Mouse (Mus musculus): ENCODE measurements around the gene Dctn5. TPM values are rescaled to one million over a fixed set of nuclear protein-coding genes. Genes with fewer than 3 reads are reported as not detected.
"Not testable (repeated sequence)": the region's sequence is repeated elsewhere in the genome, so short reads cannot be mapped to it uniquely, and the experiment has no call there.

Gene Dctn5
- polyA plus RNA-seq (2014; fragmentation: Nextera tagmentation; extraction: Ambion mirVana), result 143 and 144 TPM in 2 replicates

DNA sequence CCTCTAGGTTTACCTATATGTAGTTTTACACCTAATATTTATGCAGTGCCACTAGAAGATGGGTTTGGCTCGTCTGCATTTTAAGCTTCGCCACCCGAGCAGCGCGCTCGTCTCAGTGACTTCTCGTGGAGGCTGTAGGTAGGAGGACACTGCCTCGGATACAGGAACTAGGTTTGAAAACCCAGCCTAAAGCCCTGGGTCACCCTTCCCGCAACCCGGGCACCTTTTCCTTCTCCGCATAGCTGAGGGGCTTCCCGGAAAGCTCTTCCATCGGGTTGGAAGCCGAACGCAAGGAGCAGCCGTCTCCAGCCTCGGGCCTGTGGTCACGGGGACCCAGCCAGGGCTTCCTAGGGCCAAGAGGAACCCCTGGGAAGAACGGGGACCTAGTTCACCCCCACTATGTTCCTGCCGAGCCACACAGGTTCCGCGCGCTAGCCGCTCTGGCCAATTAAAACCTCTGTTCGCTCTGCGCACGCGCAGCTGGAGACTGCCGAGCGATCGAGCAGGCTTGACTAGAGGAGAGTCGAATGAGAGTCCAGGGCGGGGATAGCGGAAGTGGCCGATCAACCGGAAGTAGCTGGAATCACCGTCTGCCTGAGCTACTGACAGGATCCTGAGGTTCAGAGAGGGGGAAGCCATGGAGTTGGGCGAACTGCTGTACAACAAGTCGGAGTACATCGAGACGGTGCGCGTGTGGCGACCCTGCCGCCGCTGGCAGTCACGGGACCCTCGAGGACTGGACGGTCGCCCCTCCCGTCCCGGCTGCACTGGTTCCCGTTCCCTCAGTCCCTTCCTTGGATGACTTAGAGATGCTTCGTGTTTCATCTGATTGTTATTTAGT, at the start of gene Dctn5, which contains the start of gene Palb2:
Dctn5 (plus strand) TSS at position 545 of the 841 bp plus-strand sequence.
Palb2 (minus strand) TSS at position 489 of the 841 bp plus-strand sequence.
- peak within 1 kb of the TSS; percentile 90 for H3K4me3 ChIP-seq (ENCODE audit: low read depth, low read length)
- 0 out of 2 replicates have a peak, but pooled peaks cover 2% of the 10 kb centered on the region for H3K36me3 ChIP-seq (ENCODE audit: control insufficient read depth, insufficient read depth, low read length)
- peak; percentile 98 for ATAC-seq (ENCODE audit: low FRiP score)
- H3K9ac ChIP-seq (ENCODE audit: low read depth, low read length), result peak within 1 kb of the TSS; percentile 83
- under 1% methylated on average over 52 of the region's 54 CpGs for WGBS
- no peaks in the 10 kb centered on the region for H3K4me1 ChIP-seq (replicated peaks; ENCODE audit: control insufficient read depth, insufficient read depth, low read length)
- peak within 1 kb of the TSS; percentile 67 for H3K4me2 ChIP-seq (replicated peaks; ENCODE audit: low read depth, low read length)
- DNase-seq (ENCODE audit: low spot score), result peak; percentile 99
- H3K9me3 ChIP-seq (ENCODE audit: control insufficient read depth, low read length), result no peaks in the 10 kb centered on the region
- H3K27me3 ChIP-seq (ENCODE audit: control insufficient read depth, insufficient read depth, low read length), result no peaks in the 10 kb centered on the region
- H3K27ac ChIP-seq (ENCODE audit: low read depth, low read length), result peak within 1 kb of the TSS; percentile 42; the same call in 1 of the 2 replicates

DNA sequence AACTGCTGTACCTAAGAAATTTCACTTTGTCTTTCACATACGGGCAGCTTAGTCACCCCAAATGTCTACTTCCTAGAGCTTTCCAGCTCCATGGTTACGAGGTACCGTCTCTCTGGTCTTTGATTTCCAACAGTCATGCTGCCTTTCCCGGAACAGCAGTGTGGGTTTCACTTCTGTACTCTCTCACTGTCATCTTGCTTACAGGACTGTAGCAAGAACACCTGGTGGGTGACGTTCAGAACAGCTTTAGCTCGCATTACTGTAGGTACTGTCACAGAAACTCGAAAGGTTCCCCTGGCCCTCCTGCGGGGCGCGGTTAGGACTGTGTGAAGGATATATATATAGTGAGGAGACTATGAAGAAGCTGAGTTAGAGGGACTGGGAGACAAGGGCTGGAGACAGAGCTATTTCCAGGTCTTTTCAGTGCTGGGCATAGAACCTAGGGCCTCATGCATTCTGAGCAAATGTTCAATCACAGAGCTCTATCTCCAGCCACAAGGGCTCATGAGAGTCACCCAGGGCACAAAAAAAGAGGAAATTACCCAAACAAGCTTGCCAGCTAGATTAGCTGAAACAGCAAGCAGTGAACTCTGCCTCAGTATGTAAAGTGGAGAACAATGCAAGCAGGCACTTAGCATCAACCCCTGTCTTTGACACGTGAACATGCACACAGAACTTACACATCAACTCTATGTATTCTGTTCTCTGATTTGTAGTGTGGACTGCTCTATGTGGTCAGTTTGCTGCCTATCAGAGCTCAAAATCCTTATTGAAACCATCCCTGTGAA, 45.5 kb upstream of the Dctn5 start:
- Histone ChIP-seq H3K4me1 (replicated peaks; ENCODE audit: control insufficient read depth, insufficient read depth, low read length) (no peaks in the 10 kb centered on the region), H3K9me3 (ENCODE audit: control insufficient read depth, low read length) (no peaks in the 10 kb centered on the region), H3K9ac (ENCODE audit: low read depth, low read length) (no peak overlapping the region), H3K36me3 (ENCODE audit: control insufficient read depth, insufficient read depth, low read length) (peaks cover 9% of the 10 kb centered on the region; the same call in 1 of the 2 replicates), H3K4me2 (replicated peaks; ENCODE audit: low read depth, low read length) (no peak overlapping the region), H3K4me3 (ENCODE audit: low read depth, low read length) (no peak overlapping the region), H3K27me3 (ENCODE audit: control insufficient read depth, insufficient read depth, low read length) (no peaks in the 10 kb centered on the region), H3K27ac (ENCODE audit: low read depth, low read length) (no peak overlapping the region)
- DNase-seq (ENCODE audit: low spot score), result no peak
- ATAC-seq (ENCODE audit: low FRiP score), result no peak
- 93% methylated on average over 11 of the region's 11 CpGs for WGBS

DNA sequence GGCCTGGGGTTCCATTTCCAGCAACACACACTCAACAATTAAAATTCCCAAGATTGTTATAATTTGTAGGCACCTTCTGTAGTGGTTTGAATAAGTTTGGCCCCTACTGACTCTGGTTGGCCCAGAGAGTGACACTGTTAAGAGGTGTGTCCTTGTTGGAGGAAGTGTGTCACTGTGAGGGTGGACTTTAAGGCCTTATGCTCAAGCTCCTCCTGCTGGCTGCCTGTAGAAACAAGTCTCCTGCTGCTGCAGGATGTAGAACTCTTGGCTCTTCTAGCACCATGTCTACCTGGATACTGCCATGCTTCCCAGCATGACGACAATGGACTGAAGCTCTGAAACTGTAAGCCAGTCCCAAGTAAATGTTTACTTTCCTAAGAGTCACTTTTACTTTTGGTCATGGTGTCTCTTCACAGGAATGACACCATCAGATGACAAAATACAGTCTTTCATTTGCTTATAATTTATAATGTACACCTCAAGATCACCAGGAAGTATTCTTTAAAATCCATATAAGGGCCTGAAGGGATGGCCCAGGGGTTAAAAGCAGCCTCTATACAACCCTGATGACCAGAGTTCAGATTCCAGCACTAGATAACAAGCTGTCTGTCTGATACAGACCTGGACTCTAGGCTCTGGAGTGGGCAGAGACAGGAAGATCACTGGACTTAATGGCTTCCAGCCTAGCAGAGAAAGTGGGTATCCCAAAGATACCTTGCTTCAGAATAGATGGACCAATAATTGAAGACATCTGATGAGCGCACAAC, 38.1 kb upstream of the Dctn5 start:
- no peaks in the 10 kb centered on the region for H3K27me3 ChIP-seq (ENCODE audit: control insufficient read depth, insufficient read depth, low read length)
- H3K9me3 ChIP-seq (ENCODE audit: control insufficient read depth, low read length), result no peaks in the 10 kb centered on the region
- 98% methylated on average over 2 of the region's 2 CpGs for WGBS
- H3K4me2 ChIP-seq (replicated peaks; ENCODE audit: low read depth, low read length), result no peak overlapping the region
- no peak overlapping the region for H3K4me3 ChIP-seq (ENCODE audit: low read depth, low read length)
- H3K4me1 ChIP-seq (replicated peaks; ENCODE audit: control insufficient read depth, insufficient read depth, low read length), result no peaks in the 10 kb centered on the region
- H3K27ac ChIP-seq (ENCODE audit: low read depth, low read length), result no peak overlapping the region
- DNase-seq (ENCODE audit: low spot score) (no peak), ATAC-seq (ENCODE audit: low FRiP score) (no peak)
- H3K36me3 ChIP-seq (ENCODE audit: control insufficient read depth, insufficient read depth, low read length), result peaks cover 14% of the 10 kb centered on the region
- no peak overlapping the region for H3K9ac ChIP-seq (ENCODE audit: low read depth, low read length)

GRCm38 (mm10) chr7:122098009-122098408, 34.8 kb upstream of the Dctn5 start:
- WGBS, result 94% methylated on average over 3 of the region's 3 CpGs
- ATAC-seq (ENCODE audit: low FRiP score) (no peak), DNase-seq (ENCODE audit: low spot score) (no peak)
- Histone ChIP-seq H3K4me2 (replicated peaks; ENCODE audit: low read depth, low read length) (no peak overlapping the region), H3K9ac (ENCODE audit: low read depth, low read length) (no peak overlapping the region), H3K27ac (ENCODE audit: low read depth, low read length) (no peak overlapping the region), H3K27me3 (ENCODE audit: control insufficient read depth, insufficient read depth, low read length) (no peaks in the 10 kb centered on the region), H3K4me1 (replicated peaks; ENCODE audit: control insufficient read depth, insufficient read depth, low read length) (peaks cover 5% of the 10 kb centered on the region), H3K4me3 (ENCODE audit: low read depth, low read length) (no peak overlapping the region), H3K9me3 (ENCODE audit: control insufficient read depth, low read length) (no peaks in the 10 kb centered on the region), H3K36me3 (ENCODE audit: control insufficient read depth, insufficient read depth, low read length) (peaks cover 14% of the 10 kb centered on the region)

DNA sequence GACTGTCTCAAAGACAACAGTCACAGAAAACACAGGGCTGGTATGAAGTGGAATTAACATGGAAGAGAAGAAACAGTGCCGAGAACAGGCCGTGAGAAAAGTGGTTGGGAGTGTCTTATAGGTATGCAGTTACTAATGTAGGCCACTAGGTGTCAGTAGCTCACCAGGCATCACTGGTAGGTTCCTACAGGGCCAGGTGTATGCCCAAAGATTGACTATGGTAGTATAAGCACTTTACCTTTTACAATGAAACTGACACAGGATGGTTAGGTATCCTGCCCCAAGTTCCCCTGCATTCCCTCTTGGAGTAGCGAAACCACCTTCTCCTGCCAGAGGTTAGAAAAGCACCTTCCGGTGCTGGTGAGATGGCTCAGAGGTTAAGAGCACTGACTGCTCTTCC, 33.6 kb upstream of the Dctn5 start:
- no peak overlapping the region for H3K27ac ChIP-seq (ENCODE audit: low read depth, low read length)
- H3K4me1 ChIP-seq (replicated peaks; ENCODE audit: control insufficient read depth, insufficient read depth, low read length), result peaks cover 5% of the 10 kb centered on the region
- no peak overlapping the region for H3K9ac ChIP-seq (ENCODE audit: low read depth, low read length)
- no peaks in the 10 kb centered on the region for H3K27me3 ChIP-seq (ENCODE audit: control insufficient read depth, insufficient read depth, low read length)
- 80% methylated on average over 4 of the region's 4 CpGs for WGBS
- no peak overlapping the region for H3K4me2 ChIP-seq (replicated peaks; ENCODE audit: low read depth, low read length)
- ATAC-seq (ENCODE audit: low FRiP score) (no peak), DNase-seq (ENCODE audit: low spot score) (peak; percentile 55)
- peaks cover 14% of the 10 kb centered on the region for H3K36me3 ChIP-seq (ENCODE audit: control insufficient read depth, insufficient read depth, low read length)
- no peaks in the 10 kb centered on the region for H3K9me3 ChIP-seq (ENCODE audit: control insufficient read depth, low read length)
- H3K4me3 ChIP-seq (ENCODE audit: low read depth, low read length), result no peak overlapping the region

GRCm38 (mm10) chr7:122101014-122101746, 31.7 kb upstream of the Dctn5 start:
- not testable (repeated sequence) for H3K4me1 ChIP-seq (replicated peaks; ENCODE audit: control insufficient read depth, insufficient read depth, low read length); H3K9me3 ChIP-seq (ENCODE audit: control insufficient read depth, low read length); H3K36me3 ChIP-seq (ENCODE audit: control insufficient read depth, insufficient read depth, low read length); H3K27ac ChIP-seq (ENCODE audit: low read depth, low read length); H3K27me3 ChIP-seq (ENCODE audit: control insufficient read depth, insufficient read depth, low read length)
- DNase-seq (ENCODE audit: low spot score) (peak; percentile 66), ATAC-seq (ENCODE audit: low FRiP score) (peak; percentile 86)
- H3K9ac ChIP-seq (ENCODE audit: low read depth, low read length), result peak overlapping the region; percentile 84
- H3K4me2 ChIP-seq (replicated peaks; ENCODE audit: low read depth, low read length), result peak overlapping the region; percentile 53
- 8% methylated on average over 25 of the region's 28 CpGs for WGBS
- H3K4me3 ChIP-seq (ENCODE audit: low read depth, low read length), result peak overlapping the region; percentile 78

DNA sequence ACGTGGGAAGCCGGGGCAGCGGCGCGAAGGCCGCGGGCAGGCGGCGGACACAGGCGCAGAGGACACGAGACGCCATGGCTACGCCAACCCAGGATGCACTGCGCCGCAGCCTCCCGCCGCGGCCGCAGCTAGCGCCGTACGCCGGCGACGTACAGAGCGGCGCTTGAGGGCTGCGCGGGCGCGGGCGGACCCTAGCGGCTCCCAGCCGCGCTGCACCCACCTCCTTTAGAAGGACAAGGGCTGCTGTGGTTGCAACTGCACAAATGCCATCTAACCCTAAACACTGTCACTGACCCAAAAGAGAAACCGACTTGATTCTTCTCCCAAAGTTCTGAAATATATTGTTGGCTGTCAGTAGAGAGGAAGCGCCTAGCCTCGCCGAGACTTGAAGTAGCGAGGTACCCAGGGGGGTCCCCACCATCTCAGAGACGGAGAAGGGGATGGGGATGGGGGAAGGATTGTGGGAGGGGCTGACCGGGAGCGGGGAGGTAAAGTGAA, 31.0 kb upstream of the Dctn5 start, which contains the start of gene Ndufab1:
Ndufab1 (minus strand) TSS at position 140 of the 498 bp plus-strand sequence.
- 1% methylated on average over 20 of the region's 43 CpGs for WGBS
- peak within 1 kb of the TSS; percentile 78 for H3K4me3 ChIP-seq (ENCODE audit: low read depth, low read length)
- H3K9me3 ChIP-seq (ENCODE audit: control insufficient read depth, low read length), result no peaks in the 10 kb centered on the region
- peak within 1 kb of the TSS; percentile 53 for H3K4me2 ChIP-seq (replicated peaks; ENCODE audit: low read depth, low read length)
- H3K27me3 ChIP-seq (ENCODE audit: control insufficient read depth, insufficient read depth, low read length), result no peaks in the 10 kb centered on the region
- no peak within 1 kb of the TSS; the same call in 1 of the 2 replicates for H3K27ac ChIP-seq (ENCODE audit: low read depth, low read length)
- H3K4me1 ChIP-seq (replicated peaks; ENCODE audit: control insufficient read depth, insufficient read depth, low read length), result peaks cover 5% of the 10 kb centered on the region
- ATAC-seq (ENCODE audit: low FRiP score), result peak; percentile 99
- DNase-seq (ENCODE audit: low spot score), result peak; percentile 94
- H3K9ac ChIP-seq (ENCODE audit: low read depth, low read length), result peak within 1 kb of the TSS; percentile 84
- H3K36me3 ChIP-seq (ENCODE audit: control insufficient read depth, insufficient read depth, low read length), result 0 out of 2 replicates have a peak, but pooled peaks cover 2% of the 10 kb centered on the region
